Mouse (Mus musculus): ENCODE measurements at regions not wholly inside any gene's neighbourhood (a gene's known extent, or its start where the extent isn't known, plus 50 kb on each side); places are given as distances from the start of the nearest gene placed in this dataset.

DNA sequence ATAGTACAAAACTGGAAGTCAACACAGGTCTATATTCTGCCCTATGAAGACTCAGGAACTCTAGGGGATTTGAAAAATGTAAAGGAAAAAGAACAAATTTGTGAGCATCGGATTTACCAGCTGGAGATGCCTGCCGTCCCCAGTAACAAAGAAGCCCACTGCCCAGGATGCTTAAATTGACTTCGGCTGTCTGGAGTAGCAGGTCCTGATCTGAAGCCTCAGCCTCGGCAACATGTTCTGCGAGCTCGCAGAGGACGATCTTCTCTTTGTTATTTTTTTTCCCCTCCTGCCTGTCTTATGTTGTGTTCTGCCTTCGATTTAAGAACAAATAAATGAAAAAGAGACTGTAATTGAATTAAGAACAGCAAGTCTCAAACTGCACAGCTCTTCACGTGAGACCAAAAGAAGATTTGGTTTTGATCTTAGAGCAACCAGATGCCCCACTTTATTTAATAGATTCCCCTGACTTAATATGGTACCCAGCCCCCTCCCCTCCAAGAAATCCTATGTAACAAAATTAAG, 2595.7 kb upstream of the Gm7489 start:
- TF ChIP-seq CTCF (conservative IDR thresholded peaks at IDR 0.05; ENCODE audit: insufficient read depth, insufficient read length, low read depth, low read length) (no peak), POLR2A (IDR thresholded peaks at IDR 0.05; ENCODE audit: low read depth, low read length) (no peak)
